Mouse (Mus musculus) embryonic facial prominence, embryonic 10.5 days (tissue): Measurements from ENCODE around the gene Olfr447. TPM values are rescaled to one million over a fixed set of nuclear protein-coding genes. Genes with fewer than 3 reads are reported as not detected.

ENCODE experiments used
- DNase-seq: peaks from one replicate; pipeline ENCODE4 v3.0.0-alpha.2; 2017; ENCODE audit warnings: low spot score
- H3K27ac ChIP-seq: fragments of 300-500 bp; sonication (generic); replicated peaks from 2 replicates; pipeline ENCODE4 v1.5.1; 2016; ENCODE audit warnings: mild to moderate bottlenecking
- H3K27me3 ChIP-seq: fragments of 300-500 bp; sonication (generic); replicated peaks from 2 replicates; pipeline ENCODE4 v1.6.1; 2016; ENCODE audit warnings: low read depth, mild to moderate bottlenecking; ENCODE audit not compliant: poor library complexity, severe bottlenecking
- H3K36me3 ChIP-seq: fragments of 300-500 bp; sonication (generic); replicated peaks from 2 replicates; pipeline ENCODE4 v1.6.1; 2016; ENCODE audit warnings: mild to moderate bottlenecking, moderate library complexity
- H3K4me1 ChIP-seq: fragments of 300-500 bp; sonication (generic); 2 replicates; pipeline ENCODE4 v1.6.1; 2016
- H3K4me3 ChIP-seq: fragments of 300-500 bp; sonication (generic); 2 replicates; pipeline ENCODE4 v1.5.1; 2016; ENCODE audit warnings: mild to moderate bottlenecking, moderate library complexity
- H3K9me3 ChIP-seq: fragments of 300-500 bp; sonication (generic); 2 replicates; pipeline ENCODE4 v1.6.1; 2016; ENCODE audit warnings: mild to moderate bottlenecking
- WGBS: fragments of 180-500 bp; shearing (Covaris S2); methylation state at CpG from one replicate; pipeline ENCODE4 v1.1.7; 2016; 5-methylcytosine and 5-hydroxymethylcytosine counted together
- polyA plus RNA-seq: library from polyadenylated mRNA; unstranded; fragments of >200 nt; fragmentation: Nextera tagmentation; extraction: Ambion mirVana; gene quantifications from 2 replicates; pipeline ENCODE4 v1.2.1, GENCODE M21; 2016

The Olfr447 gene
- not detected in 2 replicates for polyA plus RNA-seq

DNA sequence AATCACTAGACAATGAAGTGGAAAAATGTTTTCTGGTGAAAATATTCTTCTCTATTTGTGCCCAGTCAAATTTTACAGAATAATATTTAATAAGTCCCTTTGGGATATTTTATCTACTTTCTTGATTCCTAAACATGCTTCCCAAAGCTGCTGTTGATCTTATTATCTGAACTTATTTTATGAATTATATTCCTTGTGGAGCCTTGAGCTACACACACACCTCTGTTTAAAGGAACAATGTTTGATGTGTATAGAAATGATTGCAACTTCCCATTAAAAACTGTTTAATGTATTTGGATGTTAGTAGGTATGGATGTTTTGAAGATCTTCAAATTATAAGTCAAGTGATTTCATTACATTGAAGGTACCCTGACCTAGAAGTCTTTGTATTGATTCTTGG, at the start of gene Olfr447:
Olfr447 (plus strand) TSS at position 301 of the 400 bp plus-strand sequence.
- no peak for DNase-seq
- H3K27me3 ChIP-seq: no peaks in the 10 kb centered on the region

DNA sequence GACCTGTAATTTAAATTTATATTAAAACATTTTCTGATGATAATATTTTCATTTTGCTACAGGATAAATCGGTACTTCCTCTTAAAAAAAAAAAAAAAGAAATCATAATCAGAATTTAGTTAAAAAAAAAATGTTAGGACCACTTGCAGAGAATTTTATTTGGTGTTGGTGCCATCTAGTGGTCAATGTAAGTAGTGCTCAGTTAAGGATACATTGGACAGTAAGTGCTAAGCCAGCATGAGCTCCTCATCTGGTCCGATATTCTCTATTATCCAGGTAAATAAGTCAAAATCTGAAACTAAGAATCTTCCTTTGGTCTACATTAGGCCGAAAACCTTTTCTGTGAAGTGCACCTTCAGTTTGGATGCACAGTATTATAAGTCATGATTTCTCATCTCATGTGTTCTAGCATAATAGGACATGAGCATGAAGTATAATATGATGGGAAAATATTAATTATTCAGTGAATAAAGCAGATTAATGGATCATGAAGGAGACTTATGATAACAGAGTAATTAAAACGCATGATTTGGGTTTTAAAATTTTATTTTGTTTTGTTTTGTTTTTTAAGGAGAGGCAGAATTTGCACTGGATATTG, 48.4 kb upstream of the Olfr447 start:
- Histone ChIP-seq H3K4me3 (no peak overlapping the region), H3K36me3 (no peaks in the 10 kb centered on the region), H3K9me3 (no peaks in the 10 kb centered on the region), H3K27me3 (no peaks in the 10 kb centered on the region), H3K4me1 (no peaks in the 10 kb centered on the region), H3K27ac (no peak overlapping the region)
- DNase-seq: peak; percentile 9
- WGBS: 20% methylated on average over 4 of the region's 4 CpGs

More for the DNA sequence above, at the start of gene Olfr447:
- no peaks in the 10 kb centered on the region for H3K9me3 ChIP-seq
- H3K27ac ChIP-seq: no peak within 1 kb of the TSS
- no peak within 1 kb of the TSS for H3K4me3 ChIP-seq
- H3K36me3 ChIP-seq: no peaks in the 10 kb centered on the region
- no peaks in the 10 kb centered on the region for H3K4me1 ChIP-seq

DNA sequence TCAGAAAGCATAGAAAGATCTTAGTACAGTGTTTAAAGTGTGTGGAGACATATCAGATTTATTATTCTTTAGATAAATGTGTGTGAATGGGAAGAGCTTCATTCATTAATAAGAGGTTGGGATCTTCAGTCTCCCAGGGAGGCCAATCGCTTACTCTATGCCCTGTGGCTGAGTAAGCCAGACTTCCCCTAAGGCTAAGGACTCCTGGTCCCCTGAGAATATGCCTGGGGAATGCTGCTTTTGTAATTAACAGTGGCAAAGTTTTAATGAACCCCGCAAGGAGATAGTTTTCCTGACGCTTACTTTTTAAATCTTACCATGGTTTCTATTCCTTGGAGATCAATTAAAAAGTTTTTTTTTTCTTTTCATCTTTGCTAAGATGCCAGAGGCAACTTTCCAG, 39.0 kb upstream of the Olfr447 start:
- Histone ChIP-seq H3K4me3 (no peak overlapping the region), H3K36me3 (no peaks in the 10 kb centered on the region), H3K4me1 (no peaks in the 10 kb centered on the region), H3K9me3 (no peaks in the 10 kb centered on the region), H3K27me3 (no peaks in the 10 kb centered on the region), H3K27ac (no peak overlapping the region)
- DNase-seq: no peak
- WGBS: 81% methylated on average over 3 of the region's 3 CpGs

DNA sequence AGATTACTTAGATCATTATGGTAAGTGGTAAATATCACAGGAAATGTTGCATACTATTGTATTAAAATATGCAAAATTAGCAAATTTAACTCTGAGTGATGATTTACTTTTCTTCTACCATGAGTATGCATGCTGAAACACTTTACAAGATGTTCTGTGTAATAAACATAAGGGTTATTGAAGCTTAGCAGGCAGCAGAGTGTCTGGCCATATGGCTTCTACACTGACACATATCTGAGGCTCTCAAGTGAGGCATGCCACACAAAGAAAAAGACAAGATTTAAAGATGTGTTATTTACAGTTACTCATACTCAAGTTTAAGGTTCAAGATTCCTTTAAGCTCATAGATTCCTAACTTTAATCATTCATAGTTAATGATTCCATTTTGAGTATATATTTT, 32.4 kb upstream of the Olfr447 start:
- H3K4me3 ChIP-seq: no peak overlapping the region
- no peaks in the 10 kb centered on the region for H3K27me3 ChIP-seq
- no peaks in the 10 kb centered on the region for H3K36me3 ChIP-seq
- no peaks in the 10 kb centered on the region for H3K4me1 ChIP-seq
- no peaks in the 10 kb centered on the region for H3K9me3 ChIP-seq
- H3K27ac ChIP-seq: no peak overlapping the region
- DNase-seq: no peak

DNA sequence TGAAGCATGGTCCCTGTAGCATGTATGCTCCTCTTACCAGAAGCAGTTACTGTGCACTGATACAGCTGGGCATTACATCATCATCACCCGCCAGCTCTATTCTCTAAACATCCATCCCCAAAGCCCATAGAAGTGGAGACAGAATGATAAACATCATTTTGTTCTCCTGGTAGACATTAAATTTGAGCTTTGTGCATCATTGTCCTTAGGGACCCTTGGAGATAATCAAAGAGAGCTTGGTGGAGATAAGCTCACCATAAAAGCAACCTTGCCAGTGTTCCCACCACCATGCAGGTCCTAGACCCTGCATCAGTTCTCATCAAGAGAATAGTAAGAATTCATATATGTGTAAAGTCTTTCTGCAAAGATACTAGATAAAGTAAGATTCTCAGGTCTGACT, 18.5 kb upstream of the Olfr447 start, which contains the start of gene Olfr448:
Olfr448 (plus strand) TSS at position 301 of the 400 bp plus-strand sequence.
- WGBS: 100% methylated on average over 1 of the region's 1 CpGs
- DNase-seq: no peak
- no peaks in the 10 kb centered on the region for H3K9me3 ChIP-seq
- H3K4me1 ChIP-seq: no peaks in the 10 kb centered on the region
- H3K36me3 ChIP-seq: no peaks in the 10 kb centered on the region
- no peaks in the 10 kb centered on the region for H3K27me3 ChIP-seq
- H3K27ac ChIP-seq: no peak within 1 kb of the TSS
- H3K4me3 ChIP-seq: no peak within 1 kb of the TSS

DNA sequence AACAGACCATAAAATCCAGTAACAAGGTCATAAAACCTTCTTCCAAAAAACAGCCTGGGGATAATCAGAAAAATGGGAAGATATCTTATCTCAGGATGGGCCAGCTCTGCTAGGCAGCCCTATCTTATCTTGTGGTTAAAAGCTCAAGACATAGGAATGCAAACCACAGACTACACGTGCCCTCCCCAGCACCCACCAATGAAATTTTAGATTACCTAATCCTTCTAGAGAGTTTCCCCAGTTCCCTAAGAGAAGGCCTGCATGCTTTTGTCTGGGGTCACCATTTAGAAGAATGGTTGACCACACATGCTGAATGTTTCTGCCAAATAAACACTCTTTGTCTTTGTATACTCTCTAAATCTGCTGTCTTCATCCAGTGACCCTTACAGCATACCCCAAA, 8.3 kb upstream of the Olfr447 start:
- Histone ChIP-seq H3K4me3 (no peak overlapping the region), H3K36me3 (no peaks in the 10 kb centered on the region), H3K27me3 (no peaks in the 10 kb centered on the region), H3K9me3 (no peaks in the 10 kb centered on the region), H3K27ac (no peak overlapping the region), H3K4me1 (no peaks in the 10 kb centered on the region)
- DNase-seq: no peak
- 42% methylated on average over 1 of the region's 1 CpGs for WGBS

DNA sequence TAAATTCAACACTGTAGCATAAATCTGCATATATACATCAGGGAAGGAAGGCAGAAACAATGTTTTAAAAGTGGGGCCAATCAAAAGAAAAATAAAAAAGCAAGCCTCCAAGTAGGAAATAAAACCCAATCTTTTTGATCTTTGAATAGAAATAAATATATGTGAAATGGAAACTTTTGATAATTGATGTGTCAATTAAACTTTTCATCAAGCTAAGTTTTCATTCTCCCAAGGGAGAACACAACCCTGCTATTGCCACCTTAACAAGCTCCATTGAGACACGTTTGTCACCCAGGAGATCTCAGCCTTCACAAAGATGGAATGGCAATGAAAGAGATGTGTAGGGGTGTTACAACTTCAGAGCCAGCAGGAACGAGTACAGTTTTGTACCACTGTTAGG, 12.4 kb downstream of the Olfr447 start, which contains the start of gene Olfr446:
Olfr446 (plus strand) TSS at position 301 of the 400 bp plus-strand sequence.
- no peaks in the 10 kb centered on the region for H3K9me3 ChIP-seq
- H3K27ac ChIP-seq: no peak within 1 kb of the TSS
- H3K4me3 ChIP-seq: no peak within 1 kb of the TSS
- H3K27me3 ChIP-seq: no peaks in the 10 kb centered on the region
- H3K36me3 ChIP-seq: no peaks in the 10 kb centered on the region
- H3K4me1 ChIP-seq: no peaks in the 10 kb centered on the region
- no peak for DNase-seq
- WGBS: 73% methylated on average over 2 of the region's 2 CpGs

DNA sequence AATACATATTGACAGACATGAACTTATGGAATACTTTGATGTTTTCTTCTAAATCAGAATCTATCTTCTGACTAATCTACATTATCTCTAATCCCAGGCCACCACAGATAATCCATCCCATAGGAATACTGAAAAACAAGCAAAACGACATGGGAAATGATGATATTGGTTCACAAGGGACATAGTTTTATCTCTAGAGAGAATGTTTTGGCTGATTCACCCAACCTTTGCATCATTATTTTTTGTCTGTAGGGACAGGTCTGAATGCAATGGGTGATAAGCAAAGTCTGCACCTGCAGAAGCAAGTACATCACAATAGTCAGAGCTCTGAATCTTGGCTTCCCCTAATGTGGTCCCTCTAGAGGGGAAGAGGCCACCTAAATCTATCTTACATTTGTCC, 40.1 kb downstream of the Olfr447 start, which contains the start of gene Olfr444:
Olfr444 (plus strand) TSS at position 301 of the 400 bp plus-strand sequence.
- Histone ChIP-seq H3K27ac (no peak within 1 kb of the TSS), H3K4me1 (no peaks in the 10 kb centered on the region), H3K36me3 (no peaks in the 10 kb centered on the region), H3K9me3 (0 out of 2 replicates have a peak, but pooled peaks cover 3% of the 10 kb centered on the region), H3K27me3 (no peaks in the 10 kb centered on the region), H3K4me3 (no peak within 1 kb of the TSS)
- 83% methylated on average over 1 of the region's 1 CpGs for WGBS
- no peak for DNase-seq

Other genes starting within 250 kb of the Olfr447 start
- gene Tcaf1, start 198.8 kb upstream of the Olfr447 start, polyA plus RNA-seq: 93.0 and 94.1 TPM in 2 replicates
- not detected in 2 replicates for gene Olfr453, start 169.5 kb upstream of the Olfr447 start, polyA plus RNA-seq
- not detected in 2 replicates for gene Olfr38, start 152.5 kb upstream of the Olfr447 start, polyA plus RNA-seq
- gene Olfr452, start 123.8 kb upstream of the Olfr447 start, polyA plus RNA-seq: not detected in 2 replicates
- gene Olfr450, start 96.9 kb upstream of the Olfr447 start, polyA plus RNA-seq: not detected in 2 replicates
- gene Olfr449, start 74.5 kb upstream of the Olfr447 start, polyA plus RNA-seq: not detected in 2 replicates
- gene Olfr448, start 18.4 kb upstream of the Olfr447 start, polyA plus RNA-seq: not detected in 2 replicates
- not detected in 2 replicates for gene Olfr446, start 12.5 kb downstream of the Olfr447 start, polyA plus RNA-seq
- gene Olfr444, start 40.2 kb downstream of the Olfr447 start, polyA plus RNA-seq: not detected in 2 replicates
- not detected in 2 replicates for gene Olfr441, start 197.5 kb downstream of the Olfr447 start, polyA plus RNA-seq
- not detected in 2 replicates for gene Olfr237-ps1, start 237.7 kb downstream of the Olfr447 start, polyA plus RNA-seq